Mouse (Mus musculus) left cerebral cortex, postnatal 36 days (tissue): ENCODE data around the gene Srsf6. TPM values are rescaled to one million over a fixed set of nuclear protein-coding genes. Genes with fewer than 3 reads are reported as not detected.
"Not testable (repeated sequence)": the region's sequence is repeated elsewhere in the genome, so short reads cannot be mapped to it uniquely, and the experiment has no call there.

Experiments
- DNase-seq, 2 experiments: peaks; one replicate each; pipeline ENCODE4 v3.0.0; 2021 to 2022; ENCODE audit warnings: low spot score in 2 of 2, mixed read lengths in 1 of 2
- intact Hi-C: fragments of 180-260 bp; cut with DNase I; formaldehyde crosslinking; loops from one replicate; pipeline ENCODE4 v1.15.1; 2025
- total RNA-seq, 2 experiments: library from RNA; stranded (reverse); gene quantifications; 2 replicates each; pipeline ENCODE4 v1.2.3; 2021

Srsf6 gene
- total RNA-seq = 100 to 1,000 TPM in 1 of 2 experiments, 10 to 100 TPM in 1; 69.7 to 123 TPM

- DNase-seq = peak; percentile 88 to 91
- intact Hi-C loops = loop anchor here (5.0 kb wide), 2 partner anchors 86 to 486 kb away; partner anchors contain the start of gene Ift52
These were observed at the start of gene Srsf6 for GRCm38 (mm10) chr2:162931123-162931673. Gene Srsf6 (plus strand): TSS chr2:162931528.

- DNase-seq = no peak
- intact Hi-C loops = no loop called here
These were observed 47.2 kb upstream of the Srsf6 start for GRCm38 (mm10) chr2:162884101-162884500.

- intact Hi-C loops = no loop called here
- no peak for DNase-seq
These were observed 44.2 kb upstream of the Srsf6 start for GRCm38 (mm10) chr2:162887121-162887520.

- intact Hi-C loops = no loop called here
- peak; percentile 33 to 67 for DNase-seq
These were observed 42.7 kb upstream of the Srsf6 start for GRCm38 (mm10) chr2:162888677-162889076.

GRCm38 (mm10) chr2:162889191-162889590 lies 42.1 kb upstream of the Srsf6 start:
- intact Hi-C loops = no loop called here
- peak; percentile 34 to 55 for DNase-seq

- DNase-seq = peak; percentile 17 to 28
- intact Hi-C loops = no loop called here
These were observed 41.6 kb upstream of the Srsf6 start for GRCm38 (mm10) chr2:162889731-162890130.

GRCm38 (mm10) chr2:162892979-162893378 lies 38.3 kb upstream of the Srsf6 start:
- intact Hi-C loops, DNase-seq: not testable (repeated sequence)

- intact Hi-C loops, DNase-seq: not testable (repeated sequence)
These were observed 32.1 kb upstream of the Srsf6 start for GRCm38 (mm10) chr2:162899256-162899655.

- intact Hi-C loops = no loop called here
- no peak for DNase-seq
These were observed 31.3 kb upstream of the Srsf6 start for GRCm38 (mm10) chr2:162899880-162900589.

- no peak for DNase-seq
- intact Hi-C loops = no loop called here
These were observed 30.8 kb upstream of the Srsf6 start for GRCm38 (mm10) chr2:162900590-162900916.

- intact Hi-C loops = no loop called here
- DNase-seq = no peak
These were observed 25.4 kb upstream of the Srsf6 start for GRCm38 (mm10) chr2:162905902-162906301.

GRCm38 (mm10) chr2:162908052-162908491 lies 23.3 kb upstream of the Srsf6 start:
- intact Hi-C loops = no loop called here

GRCm38 (mm10) chr2:162914040-162914439 lies 17.3 kb upstream of the Srsf6 start:
- intact Hi-C loops = loop anchor here (5.0 to 10.0 kb wide), 3 partner anchors 99 to 1442 kb away; partner anchors contain the start of gene Ptprt
- DNase-seq = no peak

More at GRCm38 (mm10) chr2:162908052-162908491, 23.3 kb upstream of the Srsf6 start:
- DNase-seq = no peak

- DNase-seq = peak; percentile 30 to 31
- intact Hi-C loops = loop anchor here (5.0 to 10.0 kb wide), 3 partner anchors 100 to 1442 kb away; partner anchors contain the start of gene Ptprt
These were observed 16.8 kb upstream of the Srsf6 start for GRCm38 (mm10) chr2:162914519-162914918.

- intact Hi-C loops = loop anchor here (5.0 to 10.0 kb wide), 3 partner anchors 105 to 412 kb away; partner anchors contain the start of gene Ptprt
- DNase-seq = no peak
These were observed 11.4 kb upstream of the Srsf6 start for GRCm38 (mm10) chr2:162919926-162920325.

- intact Hi-C loops = loop anchor here (5.0 kb wide), 1 partner anchor 410 kb away; no protein-coding TSS in a partner anchor
- DNase-seq = peak; percentile 39 to 45
These were observed 9.1 kb upstream of the Srsf6 start for GRCm38 (mm10) chr2:162922183-162922582.

GRCm38 (mm10) chr2:162922834-162923233 lies 8.5 kb upstream of the Srsf6 start:
- intact Hi-C loops = loop anchor here (5.0 kb wide), 1 partner anchor 409 kb away; no protein-coding TSS in a partner anchor
- DNase-seq = peak; percentile 38 to 43

- no peak for DNase-seq
- intact Hi-C loops = loop anchor here (5.0 kb wide), 1 partner anchor 408 kb away; no protein-coding TSS in a partner anchor
These were observed 7.2 kb upstream of the Srsf6 start for GRCm38 (mm10) chr2:162924126-162924525.

- intact Hi-C loops = no loop called here
- DNase-seq = no peak
These were observed 3.3 kb upstream of the Srsf6 start for GRCm38 (mm10) chr2:162927918-162928585.

- intact Hi-C loops = loop anchor here (5.0 kb wide), 2 partner anchors 88 to 488 kb away; partner anchors contain the start of gene Ift52
- DNase-seq = no peak
These were observed 1.6 kb upstream of the Srsf6 start for GRCm38 (mm10) chr2:162929704-162930103.
